Mouse (Mus musculus) stomach, embryonic 15.5 days (tissue): ENCODE measurements around the gene Josd1. TPM values are rescaled to one million over a fixed set of nuclear protein-coding genes. Genes with fewer than 3 reads are reported as not detected.

Source experiments
- ATAC-seq: fragments of 200-750 bp; cut with Nextera tagmentation; 2 replicates; pipeline ENCODE4 v1.8.0; 2017; ENCODE audit warnings: low read depth, moderate number of reproducible peaks, moderate TSS enrichment; ENCODE audit not compliant: insufficient read depth, low FRiP score
- H3K27ac ChIP-seq: fragments of 300-500 bp; sonication (generic); 2 replicates; pipeline ENCODE4 v1.5.1; 2015; ENCODE audit warnings: mild to moderate bottlenecking, inconsistent platforms
- H3K27me3 ChIP-seq: fragments of 300-500 bp; sonication (generic); replicated peaks from 2 replicates; pipeline ENCODE4 v1.6.1; 2015; ENCODE audit warnings: inconsistent platforms
- H3K36me3 ChIP-seq: fragments of 300-500 bp; sonication (generic); 2 replicates; pipeline ENCODE4 v1.6.1; 2015; ENCODE audit warnings: inconsistent platforms
- H3K4me1 ChIP-seq: fragments of 300-500 bp; sonication (generic); 2 replicates; pipeline ENCODE4 v1.6.1; 2015; ENCODE audit warnings: inconsistent platforms
- H3K4me2 ChIP-seq: fragments of 300-500 bp; sonication (generic); 2 replicates; pipeline ENCODE4 v1.6.1; 2015; ENCODE audit warnings: mild to moderate bottlenecking, inconsistent platforms
- H3K4me3 ChIP-seq: fragments of 300-500 bp; sonication (generic); replicated peaks from 2 replicates; pipeline ENCODE4 v1.5.1; 2015; ENCODE audit warnings: inconsistent platforms
- H3K9ac ChIP-seq: fragments of 300-500 bp; sonication (generic); 2 replicates; pipeline ENCODE4 v1.6.1; 2015; ENCODE audit warnings: inconsistent platforms
- H3K9me3 ChIP-seq: fragments of 300-500 bp; sonication (generic); 2 replicates; pipeline ENCODE4 v1.6.1; 2016; ENCODE audit warnings: inconsistent platforms
- WGBS: fragments of 180-500 bp; shearing (Covaris S2); methylation state at CpG from one replicate; pipeline ENCODE4 v1.1.7; 2015; 5-methylcytosine and 5-hydroxymethylcytosine counted together
- polyA plus RNA-seq: library from polyadenylated mRNA; unstranded; fragments of >200 nt; fragmentation: Nextera tagmentation; extraction: Ambion mirVana; gene quantifications from 2 replicates; pipeline ENCODE4 v1.2.1, GENCODE M21; 2015

The Josd1 gene
- polyA plus RNA-seq, 1 experiment from 2014 or later, result 21.2 TPM

DNA sequence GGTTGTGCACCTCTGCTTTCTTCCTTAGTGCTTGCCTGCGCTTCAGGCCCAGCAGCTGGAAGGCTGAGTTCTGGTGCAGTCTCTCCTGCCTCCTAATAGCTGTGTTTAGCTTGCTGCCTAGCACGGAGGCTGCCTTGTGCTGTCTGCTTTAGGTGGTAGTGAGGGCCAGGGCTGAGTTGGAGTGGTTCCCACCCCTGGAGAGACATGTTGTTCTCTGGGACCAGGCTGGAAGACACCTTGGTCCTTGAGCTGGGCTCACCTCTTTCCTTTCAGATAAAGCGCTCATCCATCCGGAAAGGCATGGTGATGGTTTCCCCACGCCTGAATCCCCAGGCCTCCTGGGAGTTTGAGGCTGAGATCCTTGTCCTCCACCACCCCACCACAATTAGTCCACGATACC, 29.0 kb upstream of the Josd1 start:
- Histone ChIP-seq H3K36me3 (peaks cover 51% of the 10 kb centered on the region), H3K9ac (no peak overlapping the region), H3K27ac (no peak overlapping the region), H3K4me3 (no peak overlapping the region), H3K27me3 (no peaks in the 10 kb centered on the region), H3K4me2 (no peak overlapping the region), H3K9me3 (no peaks in the 10 kb centered on the region), H3K4me1 (no peaks in the 10 kb centered on the region)
- no peak for ATAC-seq
- WGBS, result 93% methylated on average over 6 of the region's 6 CpGs

DNA sequence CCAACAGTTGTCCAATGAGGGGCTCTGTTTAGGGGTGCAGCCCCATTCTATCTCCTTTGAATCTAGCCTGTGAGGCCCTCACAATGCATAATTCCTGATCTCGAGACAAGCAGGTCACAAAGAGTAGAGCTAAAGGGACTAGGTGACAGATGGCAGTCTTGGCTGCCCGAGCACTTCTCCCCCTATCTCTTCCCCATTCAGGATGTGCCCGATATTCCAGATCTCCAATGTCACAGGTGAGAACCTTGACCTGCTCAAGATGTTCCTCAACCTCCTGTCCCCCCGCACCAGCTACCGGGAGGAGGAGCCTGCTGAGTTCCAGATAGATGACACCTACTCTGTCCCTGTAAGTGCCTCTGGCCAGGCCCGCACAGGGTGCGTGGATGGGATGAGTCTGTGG, 27.9 kb upstream of the Josd1 start:
- Histone ChIP-seq H3K4me3 (no peak overlapping the region), H3K9me3 (no peaks in the 10 kb centered on the region), H3K9ac (no peak overlapping the region), H3K4me1 (no peaks in the 10 kb centered on the region), H3K36me3 (peaks cover 54% of the 10 kb centered on the region), H3K27ac (no peak overlapping the region), H3K27me3 (no peaks in the 10 kb centered on the region), H3K4me2 (no peak overlapping the region)
- no peak for ATAC-seq
- WGBS, result 94% methylated on average over 7 of the region's 7 CpGs

DNA sequence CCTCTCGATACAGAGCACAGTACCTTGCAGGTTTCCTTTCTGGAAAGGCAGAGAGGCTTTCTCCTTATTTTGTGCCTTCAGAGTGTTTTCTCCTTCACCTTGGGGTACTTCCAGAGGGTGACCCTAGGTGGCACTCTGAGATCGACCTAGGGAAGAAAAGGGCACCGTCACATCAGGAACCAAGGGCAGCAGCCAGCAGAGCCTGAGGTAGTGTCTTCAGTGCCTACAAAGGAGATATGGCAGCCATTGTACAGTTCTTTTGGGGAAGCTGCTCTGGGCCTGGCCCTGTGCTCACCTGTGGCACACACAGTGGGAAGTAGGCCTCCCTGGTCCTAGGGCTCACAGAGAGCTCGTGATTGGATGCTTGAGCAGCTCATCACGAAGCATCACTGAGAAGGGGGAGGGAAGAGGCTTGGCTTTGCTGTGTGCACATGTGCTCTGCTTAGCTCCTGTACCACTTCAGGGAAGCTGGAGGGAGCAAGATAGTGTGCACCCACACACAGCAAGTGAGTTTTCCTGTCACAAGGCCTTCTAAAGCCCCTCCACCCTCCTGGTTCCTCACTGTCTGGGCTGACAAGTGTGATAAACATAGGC, 20.6 kb upstream of the Josd1 start:
- no peak overlapping the region for H3K4me2 ChIP-seq
- ATAC-seq, result no peak; the same call in 1 of the 2 replicates
- no peak overlapping the region for H3K4me3 ChIP-seq
- no peaks in the 10 kb centered on the region for H3K27me3 ChIP-seq
- H3K36me3 ChIP-seq, result peaks cover 38% of the 10 kb centered on the region
- 95% methylated on average over 5 of the region's 5 CpGs for WGBS
- H3K4me1 ChIP-seq, result no peaks in the 10 kb centered on the region
- no peak overlapping the region for H3K9ac ChIP-seq
- H3K9me3 ChIP-seq, result no peaks in the 10 kb centered on the region
- H3K27ac ChIP-seq, result no peak overlapping the region

DNA sequence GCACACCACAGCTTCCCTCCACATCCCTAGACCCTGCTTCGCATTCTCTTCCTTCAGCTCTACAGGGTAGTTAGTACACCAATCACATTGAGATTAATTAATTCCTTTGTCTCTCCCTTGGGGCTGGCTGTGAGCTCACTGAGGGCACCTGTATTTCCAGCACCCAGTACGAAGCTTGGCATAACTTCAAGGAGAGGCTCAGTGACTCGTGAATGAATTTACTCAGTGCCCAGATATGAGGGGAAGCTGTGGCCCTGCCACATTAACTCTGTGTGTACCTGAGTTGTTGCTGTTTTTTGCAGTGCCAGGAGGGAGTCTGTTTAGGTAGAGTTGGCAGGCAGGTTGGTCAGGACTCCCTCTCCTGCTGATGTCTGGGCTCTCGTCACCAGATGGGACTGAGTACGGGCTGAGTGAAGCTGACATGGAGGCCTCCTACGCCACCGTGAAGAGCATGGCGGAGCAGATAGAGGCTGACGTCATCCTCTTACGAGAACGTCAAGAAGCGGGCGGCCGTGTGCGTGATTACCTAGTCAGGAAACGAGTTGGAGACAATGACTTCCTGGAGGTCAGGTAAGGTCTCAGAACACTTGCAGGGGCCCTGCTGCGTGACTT, 19.0 kb upstream of the Josd1 start:
- Histone ChIP-seq H3K4me2 (no peak overlapping the region), H3K27ac (no peak overlapping the region), H3K9me3 (no peaks in the 10 kb centered on the region), H3K27me3 (no peaks in the 10 kb centered on the region), H3K4me1 (no peaks in the 10 kb centered on the region), H3K9ac (no peak overlapping the region), H3K4me3 (no peak overlapping the region), H3K36me3 (peaks cover 29% of the 10 kb centered on the region)
- 84% methylated on average over 17 of the region's 17 CpGs for WGBS
- no peak for ATAC-seq

DNA sequence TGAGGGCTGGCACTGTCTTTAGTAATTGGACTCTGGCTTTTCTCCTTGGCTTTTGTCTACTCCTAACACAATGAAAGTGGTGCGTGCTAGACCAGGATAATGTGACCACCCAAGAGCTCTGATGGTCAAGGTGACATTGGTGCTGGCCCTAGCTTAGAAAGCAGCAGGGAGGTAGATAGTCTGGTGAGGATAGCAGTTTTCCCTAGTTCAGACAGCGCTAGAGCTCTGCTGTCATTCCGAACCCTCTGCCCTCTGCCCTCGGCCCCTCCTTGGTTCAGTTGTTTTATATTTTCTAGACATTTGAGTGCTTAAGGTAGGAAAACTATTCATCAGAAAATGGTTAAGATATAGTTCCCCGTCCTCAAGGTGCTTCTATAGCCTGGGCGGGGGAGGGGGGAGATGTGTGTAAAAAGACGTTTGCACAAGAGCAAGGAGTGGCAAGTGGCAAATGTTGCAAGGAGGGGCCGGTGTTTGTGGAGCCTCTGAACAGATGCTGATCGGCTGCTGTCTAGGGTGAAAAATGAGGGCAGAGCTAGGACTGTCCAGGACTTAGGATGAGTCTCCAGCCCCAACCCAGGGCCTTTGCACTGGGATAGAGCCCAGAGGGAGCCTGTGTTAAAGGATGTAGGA, 10.0 kb upstream of the Josd1 start:
- Histone ChIP-seq H3K4me2 (no peak overlapping the region), H3K4me1 (peaks cover 5% of the 10 kb centered on the region; the same call in 1 of the 2 replicates), H3K27me3 (no peaks in the 10 kb centered on the region), H3K27ac (no peak overlapping the region), H3K36me3 (peaks cover 12% of the 10 kb centered on the region; the same call in 1 of the 2 replicates), H3K9me3 (no peaks in the 10 kb centered on the region), H3K9ac (no peak overlapping the region), H3K4me3 (no peak overlapping the region)
- WGBS, result 69% methylated on average over 9 of the region's 9 CpGs
- ATAC-seq, result no peak

DNA sequence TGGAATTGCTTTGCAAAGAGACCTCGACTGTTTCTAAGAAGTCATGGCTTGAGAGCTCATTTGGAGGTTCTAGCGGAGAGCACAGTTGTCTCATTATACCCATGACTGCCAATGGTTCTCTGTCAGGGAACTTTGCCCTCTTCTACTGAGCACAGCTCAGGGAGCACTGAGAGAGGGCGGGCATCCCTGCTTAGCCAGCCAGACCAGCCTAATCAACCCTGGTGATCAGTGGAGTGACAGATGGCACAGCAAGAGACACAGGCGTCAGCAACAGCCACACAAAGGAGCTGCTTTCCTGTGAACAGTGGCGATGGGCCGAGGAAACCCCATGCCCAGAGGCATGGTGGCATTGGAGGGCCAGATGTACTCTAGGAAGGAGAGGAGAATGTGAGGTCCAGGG, 9.3 kb upstream of the Josd1 start:
- WGBS, result 79% methylated on average over 6 of the region's 6 CpGs
- H3K4me1 ChIP-seq, result peaks cover 11% of the 10 kb centered on the region
- no peaks in the 10 kb centered on the region for H3K27me3 ChIP-seq
- H3K9ac ChIP-seq, result no peak overlapping the region
- no peak overlapping the region for H3K4me3 ChIP-seq
- H3K36me3 ChIP-seq, result peaks cover 12% of the 10 kb centered on the region; the same call in 1 of the 2 replicates
- no peak overlapping the region for H3K4me2 ChIP-seq
- no peak overlapping the region for H3K27ac ChIP-seq
- no peak for ATAC-seq
- H3K9me3 ChIP-seq, result no peaks in the 10 kb centered on the region

DNA sequence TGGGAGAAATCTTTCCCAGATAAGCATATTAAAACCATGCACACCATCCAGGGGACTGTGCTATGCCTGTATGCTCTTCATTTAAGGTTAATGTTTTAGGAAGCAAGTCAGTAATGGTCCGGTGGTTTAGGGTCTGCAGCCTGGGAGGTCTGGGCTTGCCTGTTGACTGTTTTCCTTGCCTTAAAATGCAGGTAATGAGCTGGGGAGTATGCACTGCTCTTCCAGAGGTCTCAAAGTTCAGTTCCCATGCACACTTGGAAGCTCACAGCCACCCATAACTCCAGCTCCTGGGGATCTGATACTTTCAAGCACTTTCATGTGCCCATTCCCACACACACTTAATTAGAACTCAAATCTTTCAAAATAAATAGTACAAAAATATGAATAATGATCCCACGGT, 8.8 kb upstream of the Josd1 start:
- Histone ChIP-seq H3K9ac (no peak overlapping the region), H3K27ac (no peak overlapping the region), H3K9me3 (no peaks in the 10 kb centered on the region), H3K4me3 (no peak overlapping the region), H3K27me3 (no peaks in the 10 kb centered on the region), H3K36me3 (peaks cover 12% of the 10 kb centered on the region; the same call in 1 of the 2 replicates), H3K4me2 (no peak overlapping the region), H3K4me1 (peaks cover 17% of the 10 kb centered on the region)
- ATAC-seq, result no peak
- 96% methylated on average over 2 of the region's 2 CpGs for WGBS

DNA sequence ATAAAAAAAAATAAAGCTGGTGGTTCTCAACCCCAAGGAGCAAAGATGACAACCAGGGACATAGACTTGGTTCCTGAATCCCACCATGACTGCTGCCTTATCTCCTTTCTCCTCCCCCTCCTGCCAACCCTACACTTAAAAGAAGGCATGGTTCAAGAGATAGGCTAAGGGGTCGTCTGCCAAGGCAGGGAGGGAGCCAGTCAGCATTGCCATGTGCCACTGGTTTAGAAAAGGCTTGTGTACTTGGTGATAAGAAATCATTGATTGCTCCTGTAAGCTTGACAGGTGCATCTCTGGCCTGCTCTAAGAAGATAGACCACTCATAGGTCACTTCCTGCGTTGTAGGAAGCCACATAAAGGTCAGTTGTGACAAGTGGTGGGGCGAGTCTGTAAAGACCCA, 7.8 kb upstream of the Josd1 start:
- 34% methylated on average over 3 of the region's 3 CpGs for WGBS

DNA sequence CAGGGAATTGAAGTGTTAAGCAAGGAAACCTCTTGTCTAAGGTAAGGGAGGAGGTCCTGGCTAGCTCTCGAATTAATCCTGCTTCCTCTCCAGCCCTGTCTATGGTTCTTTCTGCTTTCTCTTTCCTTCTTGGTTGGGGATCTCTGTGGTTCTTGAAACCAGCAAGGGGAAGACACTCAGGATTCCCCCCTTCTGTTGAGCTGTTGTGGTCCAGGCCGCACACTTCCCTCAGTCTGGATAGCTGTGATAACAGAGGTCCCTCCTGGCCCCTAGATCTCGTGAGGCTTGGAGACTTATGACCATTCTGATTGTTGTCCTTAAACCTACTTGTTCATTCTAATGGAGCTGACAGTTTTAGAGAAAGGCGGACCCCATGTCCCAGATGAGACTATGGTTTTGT, 6.8 kb upstream of the Josd1 start:
- peaks cover 12% of the 10 kb centered on the region; the same call in 1 of the 2 replicates for H3K36me3 ChIP-seq
- H3K9ac ChIP-seq, result no peak overlapping the region
- H3K4me2 ChIP-seq, result peak overlapping the region; percentile 16; the same call in 1 of the 2 replicates
- peaks cover 23% of the 10 kb centered on the region for H3K4me1 ChIP-seq
- ATAC-seq, result no peak
- 79% methylated on average over 4 of the region's 4 CpGs for WGBS
- no peaks in the 10 kb centered on the region for H3K9me3 ChIP-seq
- H3K27ac ChIP-seq, result no peak overlapping the region
- no peaks in the 10 kb centered on the region for H3K27me3 ChIP-seq
- H3K4me3 ChIP-seq, result no peak overlapping the region

More for the DNA sequence above, 7.8 kb upstream of the Josd1 start:
- Histone ChIP-seq H3K4me1 (peaks cover 21% of the 10 kb centered on the region), H3K9me3 (no peaks in the 10 kb centered on the region), H3K9ac (no peak overlapping the region), H3K4me2 (no peak overlapping the region), H3K27ac (no peak overlapping the region), H3K36me3 (peaks cover 12% of the 10 kb centered on the region; the same call in 1 of the 2 replicates), H3K27me3 (no peaks in the 10 kb centered on the region), H3K4me3 (no peak overlapping the region)
- no peak for ATAC-seq

DNA sequence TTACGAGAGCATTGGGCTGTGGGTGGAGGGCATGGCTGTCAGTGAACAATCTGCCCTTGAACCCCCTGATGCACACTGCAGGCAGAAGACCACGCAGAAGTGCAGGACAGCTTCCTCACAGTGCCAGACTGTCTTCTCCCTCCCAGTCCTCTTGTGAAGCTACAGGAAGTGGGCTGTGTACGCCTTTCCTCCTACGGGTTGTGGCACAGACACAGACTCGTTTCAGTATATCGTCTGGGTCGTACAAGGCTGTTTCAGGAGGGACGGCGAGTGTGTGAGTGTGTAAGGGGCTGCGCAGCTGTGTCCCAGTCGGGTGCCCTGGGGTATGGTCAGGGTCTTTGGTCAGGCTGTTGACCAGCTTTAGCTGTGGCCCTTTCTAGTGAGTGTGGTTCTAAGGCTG, 6.0 kb upstream of the Josd1 start:
- peaks cover 24% of the 10 kb centered on the region for H3K4me1 ChIP-seq
- WGBS, result 82% methylated on average over 11 of the region's 11 CpGs
- no peak for ATAC-seq
- H3K27ac ChIP-seq, result no peak overlapping the region
- H3K4me2 ChIP-seq, result peak overlapping the region; percentile 16
- no peaks in the 10 kb centered on the region for H3K27me3 ChIP-seq
- no peaks in the 10 kb centered on the region for H3K9me3 ChIP-seq
- H3K4me3 ChIP-seq, result no peak overlapping the region
- H3K36me3 ChIP-seq, result peaks cover 12% of the 10 kb centered on the region; the same call in 1 of the 2 replicates
- H3K9ac ChIP-seq, result no peak overlapping the region

DNA sequence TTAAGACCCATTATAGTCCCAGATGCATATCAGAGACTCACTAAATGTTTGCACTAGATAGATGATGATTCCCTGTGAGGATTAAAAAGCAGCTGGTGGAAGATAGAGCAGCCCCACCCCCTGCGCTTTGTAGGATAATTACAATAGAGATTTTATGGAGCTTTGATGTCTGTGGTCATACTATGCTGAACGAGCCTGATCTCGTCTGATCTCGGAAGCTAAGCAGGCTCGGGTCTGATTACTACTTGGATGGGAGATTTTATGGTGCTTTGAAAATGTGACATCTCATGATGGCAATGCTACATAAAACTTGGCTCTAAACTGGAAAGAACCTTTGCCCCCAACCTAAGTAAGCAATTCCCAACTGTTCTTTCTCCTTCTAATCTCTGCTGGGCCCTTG, 4.6 kb upstream of the Josd1 start:
- peak overlapping the region; percentile 97; the same call in 1 of the 2 replicates for H3K4me2 ChIP-seq
- peaks cover 12% of the 10 kb centered on the region; the same call in 1 of the 2 replicates for H3K36me3 ChIP-seq
- WGBS, result 81% methylated on average over 5 of the region's 5 CpGs
- ATAC-seq, result no peak
- H3K27me3 ChIP-seq, result no peaks in the 10 kb centered on the region
- peaks cover 24% of the 10 kb centered on the region for H3K4me1 ChIP-seq
- H3K4me3 ChIP-seq, result no peak overlapping the region
- no peak overlapping the region for H3K27ac ChIP-seq
- H3K9ac ChIP-seq, result no peak overlapping the region
- no peaks in the 10 kb centered on the region for H3K9me3 ChIP-seq

DNA sequence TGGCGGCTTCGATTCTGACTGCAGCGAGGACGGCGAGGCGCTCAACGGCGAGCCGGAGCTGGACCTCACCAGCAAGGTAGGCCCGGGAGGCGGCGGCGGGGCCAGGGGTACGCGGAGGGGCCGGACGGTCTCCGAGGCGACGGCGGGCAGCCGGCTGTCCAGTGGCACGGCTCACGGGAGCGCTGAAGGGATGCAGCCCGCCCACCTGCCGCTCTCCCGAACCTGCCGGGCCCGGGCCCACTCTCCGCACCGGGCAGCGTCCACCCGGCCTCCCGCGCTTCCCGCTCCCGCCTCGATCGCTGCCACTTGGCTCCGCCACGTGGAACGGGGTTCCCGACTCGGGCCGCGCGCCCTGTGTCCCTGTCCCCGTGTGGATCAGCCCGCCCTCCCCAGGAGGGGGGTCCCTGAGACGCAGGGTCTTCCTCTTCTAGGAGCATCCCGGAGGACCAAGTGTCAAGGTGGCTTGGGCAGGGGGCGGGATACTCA, 3.3 kb upstream of the Josd1 start:
- Histone ChIP-seq H3K36me3 (peaks cover 12% of the 10 kb centered on the region; the same call in 1 of the 2 replicates), H3K27ac (peak overlapping the region; percentile 67), H3K9ac (peak overlapping the region; percentile 60), H3K9me3 (no peaks in the 10 kb centered on the region), H3K4me2 (peak overlapping the region; percentile 97), H3K27me3 (no peaks in the 10 kb centered on the region), H3K4me3 (peak overlapping the region; percentile 75), H3K4me1 (peaks cover 27% of the 10 kb centered on the region)
- no peak for ATAC-seq
- under 1% methylated on average over 46 of the region's 53 CpGs for WGBS
